Mouse (Mus musculus) liver, postnatal 0 days (tissue): ENCODE measurements around the gene Rnf111. TPM values are rescaled to one million over a fixed set of nuclear protein-coding genes. Genes with fewer than 3 reads are reported as not detected.
A peak's percentile ranks its signal among the peaks of the same experiment; 100 is the strongest.

Experiments
- ATAC-seq: fragments of 200-750 bp; cut with Nextera tagmentation; 2 replicates; pipeline ENCODE4 v1.8.0; 2017; ENCODE audit warnings: mild to moderate bottlenecking, moderate library complexity
- DNase-seq: peaks from one replicate; pipeline ENCODE4 v3.0.0-alpha.2; 2016
- H3K27ac ChIP-seq: fragments of 300-500 bp; sonication (generic); 2 replicates; pipeline ENCODE4 v1.5.1; 2014; ENCODE audit warnings: antibody characterized with exemption, moderate library complexity, mild to moderate bottlenecking, low read depth
- H3K27me3 ChIP-seq: fragments of 300-500 bp; sonication (generic); 2 replicates; pipeline ENCODE4 v1.6.1; 2014; ENCODE audit warnings: low read length, control low read depth, mixed read lengths; ENCODE audit not compliant: insufficient read depth
- H3K36me3 ChIP-seq: fragments of 300-500 bp; sonication (generic); replicated peaks from 2 replicates; pipeline ENCODE4 v1.6.1; 2014; ENCODE audit warnings: mild to moderate bottlenecking, control low read depth, low read length, moderate library complexity, mixed read lengths; ENCODE audit not compliant: insufficient read depth
- H3K4me1 ChIP-seq: fragments of 300-500 bp; sonication (generic); 2 replicates; pipeline ENCODE4 v1.6.1; 2014; ENCODE audit warnings: antibody characterized with exemption, mild to moderate bottlenecking, control low read depth; ENCODE audit not compliant: insufficient read depth
- H3K4me2 ChIP-seq: fragments of 300-500 bp; sonication (generic); 2 replicates; pipeline ENCODE4 v1.6.1; 2014; ENCODE audit warnings: low read depth, mild to moderate bottlenecking, low read length, moderate library complexity, mixed read lengths
- H3K4me3 ChIP-seq: fragments of 300-500 bp; sonication (generic); 2 replicates; pipeline ENCODE4 v1.5.1; 2014; ENCODE audit warnings: low read depth, low read length
- H3K9ac ChIP-seq: fragments of 300-500 bp; sonication (generic); replicated peaks from 2 replicates; pipeline ENCODE4 v1.6.1; 2014; ENCODE audit warnings: mild to moderate bottlenecking, moderate library complexity
- H3K9me3 ChIP-seq: fragments of 300-500 bp; sonication (generic); 2 replicates; pipeline ENCODE4 v1.6.1; 2016; ENCODE audit warnings: mild to moderate bottlenecking, control low read depth, low read length, mixed read lengths
- CTCF ChIP-seq: sonication (generic); IDR thresholded peaks from 2 replicates; pipeline ENCODE4 v1.5.1; 2016; ENCODE audit warnings: antibody characterized with exemption, low read depth
- EP300 ChIP-seq: IDR thresholded peaks from 2 replicates; pipeline ENCODE4 v1.6.1; 2016; ENCODE audit warnings: antibody characterized with exemption, low read depth, mild to moderate bottlenecking
- WGBS: fragments of 180-500 bp; shearing (Covaris S2); extraction: QIAGEN DNeasy Blood & Tissue Kit; methylation state at CpG from one replicate; pipeline ENCODE4 v1.1.7; 2014; ENCODE audit not compliant: insufficient replicate concordance; 5-methylcytosine and 5-hydroxymethylcytosine counted together
- polyA plus RNA-seq: library from polyadenylated mRNA; unstranded; fragments of >200 nt; fragmentation: Nextera tagmentation; extraction: Ambion mirVana; gene quantifications from 2 replicates; pipeline ENCODE4 v1.2.1, GENCODE M21; 2015

Gene Rnf111
- polyA plus RNA-seq, 1 experiment from 2014 or later = 7.2 TPM

DNA sequence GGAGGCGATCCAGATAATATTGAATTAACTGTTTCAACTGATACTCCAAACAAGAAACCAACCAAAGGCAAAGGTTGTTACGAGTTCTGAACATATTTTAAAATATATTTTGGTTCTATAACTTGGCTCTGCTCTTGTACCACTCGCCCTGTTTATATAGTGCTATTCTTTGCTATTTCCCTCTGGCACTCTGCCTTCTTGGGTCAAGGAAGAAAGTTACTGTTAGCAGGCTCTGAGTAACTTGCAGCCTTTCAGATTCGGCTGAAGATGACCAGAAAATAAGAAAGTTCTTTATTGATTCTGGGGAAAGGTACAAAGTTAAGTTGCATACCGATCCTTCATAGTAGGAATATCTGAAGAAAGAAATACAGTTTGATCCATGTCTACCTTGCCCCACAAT is 40.5 kb upstream of the Rnf111 start:
- TF ChIP-seq CTCF (no peak), EP300 (no peak)
- Histone ChIP-seq H3K9me3 (no peaks in the 10 kb centered on the region), H3K27me3 (no peaks in the 10 kb centered on the region), H3K36me3 (peaks cover 3% of the 10 kb centered on the region; the same call in 1 of the 2 replicates), H3K4me3 (peak overlapping the region; percentile 83), H3K9ac (peak overlapping the region; percentile 36; the same call in 1 of the 2 replicates), H3K4me1 (peaks cover 10% of the 10 kb centered on the region), H3K4me2 (peak overlapping the region; percentile 82), H3K27ac (no peak overlapping the region)
- no peak for ATAC-seq
- 46% methylated on average over 5 of the region's 5 CpGs for WGBS
- DNase-seq = no peak

DNA sequence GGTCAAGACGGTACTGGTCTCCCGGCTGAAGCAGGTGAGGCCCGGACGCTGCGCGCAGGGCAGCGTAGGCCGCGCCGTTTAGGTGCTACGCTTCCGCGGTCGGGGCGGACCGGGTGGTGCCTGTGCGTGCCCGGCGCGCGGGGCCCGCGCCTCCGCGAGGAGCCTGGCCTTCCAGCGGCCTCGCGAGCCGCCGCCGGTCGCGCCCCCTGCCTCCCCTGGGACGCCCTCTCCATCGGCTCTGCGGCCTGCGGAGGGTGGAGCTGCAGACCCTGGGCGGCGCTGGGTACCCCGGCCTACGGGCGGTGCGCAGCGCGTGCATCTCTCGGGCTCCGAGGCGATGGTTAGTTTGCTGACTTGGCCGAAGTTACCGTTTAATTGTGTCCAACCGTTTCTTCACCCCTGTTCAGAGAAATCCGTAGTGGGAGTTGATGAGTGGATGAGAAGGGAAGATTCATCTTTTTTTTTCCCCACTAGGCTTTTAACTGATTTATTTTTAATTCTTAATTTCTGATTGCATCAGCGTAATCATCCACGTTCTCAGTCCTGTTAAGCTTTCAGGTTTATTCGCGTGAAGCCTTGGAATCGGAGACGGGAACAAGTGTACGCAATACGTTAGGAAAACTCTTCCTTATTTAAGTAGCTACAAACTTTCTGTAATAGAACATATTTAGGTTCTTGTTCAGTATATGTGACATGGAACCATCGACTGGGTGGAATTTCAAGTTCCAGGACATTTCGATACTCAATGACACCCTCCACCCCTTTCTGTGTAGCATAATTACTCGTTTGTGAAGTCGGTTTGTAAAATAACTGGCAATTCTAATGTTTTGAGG is 39.7 kb upstream of the Rnf111 start:
- Histone ChIP-seq H3K9ac (peak overlapping the region; percentile 90), H3K4me2 (peak overlapping the region; percentile 82), H3K4me3 (peak overlapping the region; percentile 83), H3K27ac (peak overlapping the region; percentile 98), H3K27me3 (no peaks in the 10 kb centered on the region), H3K4me1 (peaks cover 10% of the 10 kb centered on the region), H3K36me3 (peaks cover 3% of the 10 kb centered on the region; the same call in 1 of the 2 replicates), H3K9me3 (no peaks in the 10 kb centered on the region)
- ATAC-seq (peak; percentile 78), DNase-seq (peak; percentile 76)
- TF ChIP-seq CTCF (no peak), EP300 (no peak)
- under 1% methylated on average over 55 of the region's 64 CpGs for WGBS

DNA sequence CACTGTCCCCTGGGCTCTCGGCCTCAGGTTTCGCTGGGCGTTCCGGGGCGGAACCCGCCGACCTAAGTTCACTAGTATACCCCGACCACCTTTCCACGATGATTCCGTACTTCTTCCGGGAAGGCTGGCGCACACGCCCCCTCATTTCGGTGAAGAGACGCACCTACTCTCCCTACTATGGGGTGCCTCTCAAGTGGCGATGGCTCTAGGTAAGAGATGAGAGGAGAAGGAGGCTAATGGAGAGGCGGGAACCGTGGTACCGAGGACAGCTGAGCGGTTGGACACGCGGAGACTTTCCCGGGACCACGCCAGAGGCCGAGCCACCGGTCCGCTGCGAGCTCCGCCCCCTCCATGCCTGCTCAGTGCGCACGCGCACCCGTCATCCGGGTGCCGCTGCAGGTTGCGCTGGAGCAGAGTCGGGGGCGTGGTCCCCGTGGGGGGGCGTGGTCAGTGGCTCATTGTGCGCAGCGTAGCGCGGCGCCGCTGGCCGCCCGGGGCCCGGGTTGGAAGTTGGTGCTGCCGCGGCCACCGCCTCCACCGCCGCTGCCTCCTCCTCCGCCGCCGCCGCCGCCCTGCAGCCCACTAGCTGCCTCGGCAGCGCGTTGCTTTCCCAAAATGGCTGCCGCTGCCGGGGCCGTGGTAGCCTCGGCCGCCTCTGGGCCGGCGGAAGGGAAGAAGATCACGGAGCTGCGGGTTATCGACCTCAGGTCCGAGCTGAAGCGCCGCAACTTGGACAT is 38.9 kb upstream of the Rnf111 start, which contains the start of gene Sltm:
Sltm (plus strand) TSS at position 450 of the 737 bp plus-strand sequence.
- Histone ChIP-seq H3K4me1 (peaks cover 10% of the 10 kb centered on the region), H3K36me3 (no peaks in the 10 kb centered on the region; the same call in 1 of the 2 replicates), H3K9me3 (no peaks in the 10 kb centered on the region), H3K9ac (peak within 1 kb of the TSS; percentile 90), H3K27ac (peak within 1 kb of the TSS; percentile 98), H3K4me2 (peak within 1 kb of the TSS; percentile 82), H3K27me3 (no peaks in the 10 kb centered on the region), H3K4me3 (peak within 1 kb of the TSS; percentile 83)
- DNase-seq (peak; percentile 100), ATAC-seq (peak; percentile 96)
- no peak for TF ChIP-seq CTCF
- TF ChIP-seq EP300 = no peak
- WGBS = under 1% methylated on average over 62 of the region's 75 CpGs

DNA sequence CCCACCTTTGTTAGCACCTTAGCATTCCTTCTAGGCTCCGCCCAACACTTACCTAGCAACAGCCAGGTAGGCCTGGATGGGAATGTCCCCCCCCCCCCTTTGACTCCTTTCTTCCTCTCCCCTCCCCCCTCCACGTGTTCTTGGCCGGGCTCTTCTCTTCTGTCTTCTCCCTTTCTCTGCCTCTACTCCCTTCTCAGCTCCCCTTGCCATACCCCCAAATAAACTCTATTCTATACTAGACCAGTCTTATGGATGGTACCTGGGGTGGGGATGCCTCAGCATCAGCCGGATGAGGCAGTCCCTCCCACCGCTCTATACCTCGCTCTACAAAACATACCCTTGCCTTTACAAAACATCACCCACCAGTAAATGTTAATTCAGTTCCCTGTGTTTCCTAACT is 38.1 kb upstream of the Rnf111 start:
- DNase-seq (peak; percentile 14), ATAC-seq (no peak)
- Histone ChIP-seq H3K27ac (no peak overlapping the region), H3K36me3 (no peaks in the 10 kb centered on the region), H3K4me2 (peak overlapping the region; percentile 82), H3K4me3 (peak overlapping the region; percentile 83), H3K27me3 (no peaks in the 10 kb centered on the region), H3K9ac (peak overlapping the region; percentile 90), H3K4me1 (peaks cover 10% of the 10 kb centered on the region), H3K9me3 (no peaks in the 10 kb centered on the region)
- TF ChIP-seq CTCF = no peak
- TF ChIP-seq EP300 = no peak
- 18% methylated on average over 6 of the region's 6 CpGs for WGBS

DNA sequence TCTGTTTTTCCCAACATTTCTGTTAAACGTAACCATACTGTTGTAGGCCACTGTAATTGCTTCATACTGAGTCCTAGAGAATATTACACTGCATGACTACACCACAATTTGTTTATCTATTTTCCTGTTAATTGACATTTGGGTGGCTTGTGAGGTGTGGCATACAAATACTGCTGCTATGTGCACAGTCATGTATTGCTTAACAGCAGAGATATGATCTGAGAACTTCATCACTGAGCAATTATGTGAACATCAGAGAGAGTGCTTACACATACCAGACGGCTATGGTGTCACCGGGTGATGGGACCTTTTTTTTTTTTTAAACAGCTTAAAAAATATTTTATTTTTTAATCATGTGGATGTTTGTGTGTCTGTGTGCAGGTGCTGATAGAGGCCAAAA is 29.8 kb upstream of the Rnf111 start:
- no peak for TF ChIP-seq CTCF
- TF ChIP-seq EP300 = no peak
- H3K4me1 ChIP-seq = no peaks in the 10 kb centered on the region
- ATAC-seq (no peak), DNase-seq (no peak)
- H3K9ac ChIP-seq = no peak overlapping the region
- no peak overlapping the region for H3K27ac ChIP-seq
- H3K9me3 ChIP-seq = no peaks in the 10 kb centered on the region
- 62% methylated on average over 3 of the region's 3 CpGs for WGBS
- H3K27me3 ChIP-seq = no peaks in the 10 kb centered on the region
- no peak overlapping the region for H3K4me2 ChIP-seq
- H3K36me3 ChIP-seq = no peaks in the 10 kb centered on the region
- no peak overlapping the region for H3K4me3 ChIP-seq

DNA sequence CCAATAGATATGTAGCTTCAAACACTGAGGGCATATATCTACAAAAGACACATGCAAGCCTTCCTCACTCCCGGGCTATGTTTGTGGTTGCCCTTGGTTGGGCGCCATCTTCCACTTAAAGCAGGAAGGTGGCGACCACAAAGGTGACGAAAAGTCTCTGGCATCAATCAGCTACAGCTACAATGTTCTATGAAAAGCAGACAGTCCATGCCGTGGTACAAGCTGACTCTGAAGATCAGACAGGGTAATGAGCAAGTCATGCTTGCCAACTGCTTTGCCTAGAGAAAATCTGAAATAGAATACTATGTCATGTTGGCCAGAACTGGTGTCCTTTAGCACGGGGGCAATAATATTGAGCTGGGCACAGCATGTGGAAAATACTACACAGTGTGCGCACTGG is 20.8 kb upstream of the Rnf111 start:
- no peaks in the 10 kb centered on the region for H3K4me1 ChIP-seq
- ATAC-seq (no peak), DNase-seq (no peak)
- H3K9ac ChIP-seq = no peak overlapping the region
- H3K27me3 ChIP-seq = no peaks in the 10 kb centered on the region
- H3K4me2 ChIP-seq = no peak overlapping the region
- WGBS = 66% methylated on average over 7 of the region's 7 CpGs
- no peak for TF ChIP-seq EP300
- no peak for TF ChIP-seq CTCF
- no peak overlapping the region for H3K27ac ChIP-seq
- H3K4me3 ChIP-seq = no peak overlapping the region
- no peaks in the 10 kb centered on the region for H3K9me3 ChIP-seq
- H3K36me3 ChIP-seq = no peaks in the 10 kb centered on the region
